Mouse (Mus musculus) hindbrain, postnatal 0 days (tissue): Measurements from ENCODE around the gene Smpdl3b. TPM values are rescaled to one million over a fixed set of nuclear protein-coding genes. Genes with fewer than 3 reads are reported as not detected.

Source experiments
- ATAC-seq: fragments of 200-750 bp; cut with Nextera tagmentation; 2 replicates; pipeline ENCODE4 v1.8.0; 2017; ENCODE audit warnings: mild to moderate bottlenecking, moderate TSS enrichment, moderate library complexity
- DNase-seq: peaks from one replicate; pipeline ENCODE4 v3.0.0-alpha.2; 2015; ENCODE audit warnings: low spot score
- H3K27ac ChIP-seq: fragments of 300-500 bp; sonication (generic); 2 replicates; pipeline ENCODE4 v1.5.1; 2014; ENCODE audit warnings: mild to moderate bottlenecking
- H3K27me3 ChIP-seq: fragments of 300-500 bp; sonication (generic); 2 replicates; pipeline ENCODE4 v1.6.1; 2014; ENCODE audit warnings: low read length, mixed read lengths; ENCODE audit not compliant: insufficient read depth
- H3K36me3 ChIP-seq: fragments of 300-500 bp; sonication (generic); 2 replicates; pipeline ENCODE4 v1.6.1; 2014; ENCODE audit warnings: low read length, mixed read lengths; ENCODE audit not compliant: insufficient read depth
- H3K4me1 ChIP-seq: fragments of 300-500 bp; sonication (generic); 2 replicates; pipeline ENCODE4 v1.6.1; 2014; ENCODE audit warnings: antibody characterized with exemption, low read length, mixed read lengths; ENCODE audit not compliant: insufficient read depth
- H3K4me2 ChIP-seq: fragments of 300-500 bp; sonication (generic); 2 replicates; pipeline ENCODE4 v1.6.1; 2014; ENCODE audit warnings: low read depth, mild to moderate bottlenecking, low read length, moderate library complexity, mixed read lengths
- H3K4me3 ChIP-seq: fragments of 300-500 bp; sonication (generic); 2 replicates; pipeline ENCODE4 v1.5.1; 2014; ENCODE audit warnings: low read length
- H3K9ac ChIP-seq: fragments of 300-500 bp; sonication (generic); replicated peaks from 2 replicates; pipeline ENCODE4 v1.6.1; 2014; ENCODE audit warnings: mild to moderate bottlenecking, low read length, moderate library complexity, mixed read lengths
- H3K9me3 ChIP-seq: fragments of 300-500 bp; sonication (generic); 2 replicates; pipeline ENCODE4 v1.6.1; 2016; ENCODE audit warnings: low read length, mixed read lengths
- CTCF ChIP-seq: IDR thresholded peaks from 2 replicates; pipeline ENCODE4 v1.5.1; 2016; ENCODE audit warnings: antibody characterized with exemption, control low read depth, low read depth
- whole genome bisulfite sequencing: fragments of 180-500 bp; shearing (Covaris S2); extraction: QIAGEN DNeasy Blood & Tissue Kit; methylation state at CpG from one replicate; pipeline ENCODE4 v1.1.7; 2014; 5-methylcytosine and 5-hydroxymethylcytosine counted together
- polyA plus RNA-seq: library from polyadenylated mRNA; unstranded; fragments of >200 nt; fragmentation: Nextera tagmentation; extraction: Ambion mirVana; gene quantifications from 2 replicates; pipeline ENCODE4 v1.2.1, GENCODE M21; 2015
- total RNA-seq: library from RNA; depleted of rRNA; stranded (reverse); fragments of >200 nt; gene quantifications from 2 replicates; pipeline ENCODE4 v1.2.3, GENCODE M21; 2014

Smpdl3b gene
- total and polyA plus RNA-seq, 2 experiments from 2014 or later, result 0.98 to 1.0 TPM

DNA sequence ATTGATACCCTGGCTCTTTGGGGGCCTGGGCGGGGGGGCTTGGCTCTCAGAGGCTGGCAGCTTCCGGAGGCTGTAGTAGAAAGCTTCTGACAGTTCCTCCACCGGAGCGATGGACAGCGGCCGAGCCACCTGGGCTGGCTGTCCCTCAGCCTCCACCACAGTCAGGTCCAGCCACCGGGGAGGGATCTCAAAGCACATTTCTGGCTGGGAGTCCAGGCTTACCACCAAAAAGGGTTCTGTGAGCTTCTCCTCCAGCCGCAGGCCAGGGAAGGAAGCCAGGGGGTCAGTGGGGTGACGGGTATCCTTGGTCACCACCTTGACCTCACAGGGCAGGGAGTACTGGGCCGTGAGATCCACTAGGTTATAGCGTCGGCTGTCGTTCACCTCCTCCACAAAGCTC lies 28.2 kb upstream of the Smpdl3b start:
- no peak overlapping the region for H3K9ac ChIP-seq
- 94% methylated on average over 13 of the region's 13 CpGs for WGBS

GRCm38 (mm10) chr4:132783732-132784131 lies 26.7 kb upstream of the Smpdl3b start:
- ATAC-seq, result no peak
- DNase-seq, result no peak
- Histone ChIP-seq H3K9me3 (no peaks in the 10 kb centered on the region), H3K4me1 (no peaks in the 10 kb centered on the region), H3K36me3 (no peaks in the 10 kb centered on the region), H3K4me3 (no peak overlapping the region), H3K9ac (no peak overlapping the region), H3K27me3 (no peaks in the 10 kb centered on the region), H3K27ac (no peak overlapping the region), H3K4me2 (no peak overlapping the region)
- 82% methylated on average over 2 of the region's 2 CpGs for WGBS
- no peak for TF ChIP-seq CTCF

More for the DNA sequence above, 28.2 kb upstream of the Smpdl3b start:
- Histone ChIP-seq H3K27me3 (no peaks in the 10 kb centered on the region), H3K4me3 (no peak overlapping the region), H3K4me1 (no peaks in the 10 kb centered on the region), H3K4me2 (no peak overlapping the region), H3K36me3 (no peaks in the 10 kb centered on the region), H3K27ac (no peak overlapping the region), H3K9me3 (no peaks in the 10 kb centered on the region)
- no peak for TF ChIP-seq CTCF
- DNase-seq, result no peak
- no peak for ATAC-seq

DNA sequence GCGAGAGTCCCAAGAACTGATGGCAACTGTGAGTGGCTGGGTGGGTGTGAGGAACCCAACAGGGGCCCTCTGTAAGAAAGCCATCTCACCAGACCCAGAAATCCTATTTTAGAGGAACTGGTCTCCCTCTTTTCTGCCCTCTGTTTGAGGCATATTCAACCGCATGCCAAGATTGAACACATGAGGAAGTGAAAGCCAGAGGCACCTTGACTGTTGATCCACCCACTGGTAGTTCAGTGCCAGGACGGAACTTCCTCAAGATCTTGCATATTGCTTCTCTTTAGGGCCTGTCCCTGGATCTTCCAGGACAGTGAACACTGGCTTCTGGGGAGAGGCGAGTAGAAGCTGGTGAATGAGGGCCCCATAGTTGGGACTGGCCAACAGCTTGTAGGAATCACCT lies 23.2 kb upstream of the Smpdl3b start:
- Histone ChIP-seq H3K36me3 (peaks cover 24% of the 10 kb centered on the region), H3K27me3 (no peaks in the 10 kb centered on the region), H3K4me2 (no peak overlapping the region), H3K27ac (no peak overlapping the region), H3K4me1 (no peaks in the 10 kb centered on the region), H3K4me3 (no peak overlapping the region), H3K9me3 (no peaks in the 10 kb centered on the region), H3K9ac (no peak overlapping the region)
- DNase-seq, result no peak
- no peak for ATAC-seq
- no peak for TF ChIP-seq CTCF
- WGBS, result 92% methylated on average over 4 of the region's 4 CpGs

- no peaks in the 10 kb centered on the region for H3K4me1 ChIP-seq
- 91% methylated on average over 6 of the region's 6 CpGs for WGBS
- no peak overlapping the region for H3K27ac ChIP-seq
- H3K9me3 ChIP-seq, result no peaks in the 10 kb centered on the region
- H3K4me3 ChIP-seq, result no peak overlapping the region
- no peak for TF ChIP-seq CTCF
- ATAC-seq (no peak), DNase-seq (no peak)
- no peaks in the 10 kb centered on the region for H3K27me3 ChIP-seq
- no peak overlapping the region for H3K4me2 ChIP-seq
- no peak overlapping the region for H3K9ac ChIP-seq
- H3K36me3 ChIP-seq, result peaks cover 38% of the 10 kb centered on the region
Observed at GRCm38 (mm10) chr4:132778562-132779201, 21.6 kb upstream of the Smpdl3b start.

DNA sequence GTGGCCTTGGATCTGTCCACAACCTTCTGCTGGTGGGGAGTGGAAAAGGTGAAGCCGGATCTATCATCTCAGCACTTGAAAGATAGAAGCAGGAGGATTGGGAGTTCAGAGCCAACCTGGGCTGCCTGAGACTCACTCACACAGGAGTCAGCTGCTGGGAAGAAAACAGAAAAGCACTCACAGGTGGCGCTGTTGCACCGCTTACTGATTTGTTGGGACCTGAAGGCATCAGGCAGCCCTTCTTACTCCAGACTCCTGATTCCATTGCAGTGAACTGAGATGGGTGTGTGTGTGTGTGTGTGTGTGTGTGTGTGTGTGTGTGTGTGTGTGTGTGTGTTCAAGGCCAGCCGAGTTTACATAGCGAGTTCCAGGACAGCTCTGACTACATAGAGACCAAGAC lies 19.7 kb upstream of the Smpdl3b start:
- no peak for ATAC-seq
- H3K27me3 ChIP-seq, result no peaks in the 10 kb centered on the region
- peak; percentile 74 for DNase-seq
- 89% methylated on average over 5 of the region's 5 CpGs for WGBS
- H3K4me3 ChIP-seq, result no peak overlapping the region
- no peak overlapping the region for H3K27ac ChIP-seq
- no peak overlapping the region for H3K9ac ChIP-seq
- peak; percentile 78 for TF ChIP-seq CTCF
- peaks cover 44% of the 10 kb centered on the region for H3K36me3 ChIP-seq
- no peaks in the 10 kb centered on the region for H3K9me3 ChIP-seq
- no peaks in the 10 kb centered on the region for H3K4me1 ChIP-seq
- H3K4me2 ChIP-seq, result no peak overlapping the region

DNA sequence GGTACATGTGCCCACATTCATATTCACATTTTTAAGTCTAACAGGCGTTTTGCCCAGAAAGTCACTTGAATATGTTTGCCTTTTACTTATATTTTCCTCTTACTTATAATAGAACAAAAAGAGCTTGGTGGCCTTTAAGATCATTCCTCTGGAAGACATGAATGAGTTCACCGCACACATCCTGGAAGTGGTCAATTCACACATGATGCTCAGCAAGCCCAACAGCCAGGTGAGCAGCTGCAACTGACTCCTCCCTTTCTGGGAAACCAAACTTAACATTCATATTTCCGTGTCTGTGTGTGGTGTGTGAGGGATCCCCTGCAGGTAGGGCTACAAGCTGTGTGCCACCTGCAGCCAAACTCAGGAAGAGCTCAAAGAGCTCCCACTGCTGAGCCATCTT lies 17.9 kb upstream of the Smpdl3b start:
- Histone ChIP-seq H3K9ac (no peak overlapping the region), H3K4me3 (no peak overlapping the region), H3K27me3 (no peaks in the 10 kb centered on the region), H3K36me3 (peaks cover 44% of the 10 kb centered on the region), H3K4me2 (no peak overlapping the region), H3K9me3 (no peaks in the 10 kb centered on the region), H3K4me1 (no peaks in the 10 kb centered on the region), H3K27ac (no peak overlapping the region)
- TF ChIP-seq CTCF, result no peak
- ATAC-seq (no peak), DNase-seq (no peak)
- 88% methylated on average over 3 of the region's 3 CpGs for WGBS

- no peak overlapping the region for H3K27ac ChIP-seq
- no peaks in the 10 kb centered on the region for H3K27me3 ChIP-seq
- H3K9ac ChIP-seq, result no peak overlapping the region
- ATAC-seq (no peak), DNase-seq (no peak)
- WGBS, result 93% methylated on average over 9 of the region's 9 CpGs
- H3K36me3 ChIP-seq, result peaks cover 34% of the 10 kb centered on the region
- TF ChIP-seq CTCF, result no peak
- H3K4me1 ChIP-seq, result 0 out of 2 replicates have a peak, but pooled peaks cover 6% of the 10 kb centered on the region
- no peak overlapping the region for H3K4me2 ChIP-seq
- no peak overlapping the region for H3K4me3 ChIP-seq
- no peaks in the 10 kb centered on the region for H3K9me3 ChIP-seq
Observed at GRCm38 (mm10) chr4:132771776-132772175, 14.7 kb upstream of the Smpdl3b start.
